Mouse (Mus musculus): ENCODE data around the gene Vmn1r185. TPM values are rescaled to one million over a fixed set of nuclear protein-coding genes. Genes with fewer than 3 reads are reported as not detected.
"Not testable (repeated sequence)": the region's sequence is repeated elsewhere in the genome, so short reads cannot be mapped to it uniquely, and the experiment has no call there.

The Vmn1r185 gene
- not detected in 2 replicates for total RNA-seq (2021)
- long read RNA-seq: 0 reads

GRCm38 (mm10) chr7:26618364-26618763 lies at the start of gene Vmn1r185:
Vmn1r185 (minus strand) TSS chr7:26618464.
- not testable (repeated sequence) for DNase-seq

GRCm38 (mm10) chr7:26667466-26667865 lies 49.2 kb upstream of the Vmn1r185 start:
- not testable (repeated sequence) for DNase-seq

GRCm38 (mm10) chr7:26666011-26666410 lies 47.7 kb upstream of the Vmn1r185 start:
- DNase-seq: no peak

GRCm38 (mm10) chr7:26589774-26590173 lies 28.5 kb downstream of the Vmn1r185 start:
- no peak for DNase-seq

- no peak for DNase-seq
These were observed 29.2 kb downstream of the Vmn1r185 start for GRCm38 (mm10) chr7:26589077-26589476.

Other genes starting within 250 kb of the Vmn1r185 start
- not detected in 2 replicates for gene Nlrp9c, start 214.8 kb downstream of the Vmn1r185 start, total RNA-seq (2021)
- gene Nlrp4a, start 183.4 kb downstream of the Vmn1r185 start, total RNA-seq (2021): not detected in 2 replicates
- not detected in 2 replicates for gene Nlrp9a, start 83.4 kb downstream of the Vmn1r185 start, total RNA-seq (2021)
- not detected in 2 replicates for gene Cyp2b23, start 68.0 kb upstream of the Vmn1r185 start, total RNA-seq (2021)
- gene Cyp2b19, start 138.7 kb upstream of the Vmn1r185 start, total RNA-seq (2021): not detected in 2 replicates
- gene Cyp2g1, start 190.4 kb upstream of the Vmn1r185 start, total RNA-seq (2021): not detected in 2 replicates
- 0.49 and 7.2 TPM in 2 replicates for gene Cyp2a5, start 216.8 kb upstream of the Vmn1r185 start, total RNA-seq (2021)